Mouse (Mus musculus): ENCODE measurements around the gene Saxo1. TPM values are rescaled to one million over a fixed set of nuclear protein-coding genes. Genes with fewer than 3 reads are reported as not detected.

Saxo1 gene
- polyA plus RNA-seq, 2 experiments from 2014 or later = not detected

DNA sequence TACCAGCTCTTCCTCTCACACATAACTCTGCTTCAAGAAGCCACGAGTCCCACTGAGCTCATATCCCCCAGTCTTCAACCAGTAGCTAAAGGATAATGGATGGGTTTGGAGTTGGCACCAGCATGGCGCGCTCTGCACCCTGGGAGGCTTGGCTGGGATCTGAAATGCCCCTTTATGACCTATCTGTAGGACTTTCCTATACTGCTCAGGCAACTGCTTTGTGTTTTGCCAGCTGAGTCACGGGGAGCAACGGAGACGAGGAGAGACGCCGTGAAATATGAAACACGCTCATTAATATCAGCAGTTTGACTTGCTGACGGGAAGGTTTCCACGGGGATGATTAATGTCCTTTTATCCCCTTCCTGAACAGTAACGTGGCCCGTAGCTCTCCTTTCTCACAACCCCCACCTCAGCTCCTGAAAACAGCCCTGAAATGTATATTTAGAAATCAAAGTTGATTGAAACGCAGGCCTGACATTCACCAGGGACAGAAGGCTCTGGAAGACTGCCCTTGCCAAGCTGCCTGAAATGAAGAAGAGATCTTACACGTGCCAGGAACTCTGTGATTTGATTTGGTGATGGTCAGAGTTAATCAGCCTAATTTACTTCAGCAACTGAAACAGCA is 141.6 kb downstream of the Saxo1 start:
- ATAC-seq = no peak

DNA sequence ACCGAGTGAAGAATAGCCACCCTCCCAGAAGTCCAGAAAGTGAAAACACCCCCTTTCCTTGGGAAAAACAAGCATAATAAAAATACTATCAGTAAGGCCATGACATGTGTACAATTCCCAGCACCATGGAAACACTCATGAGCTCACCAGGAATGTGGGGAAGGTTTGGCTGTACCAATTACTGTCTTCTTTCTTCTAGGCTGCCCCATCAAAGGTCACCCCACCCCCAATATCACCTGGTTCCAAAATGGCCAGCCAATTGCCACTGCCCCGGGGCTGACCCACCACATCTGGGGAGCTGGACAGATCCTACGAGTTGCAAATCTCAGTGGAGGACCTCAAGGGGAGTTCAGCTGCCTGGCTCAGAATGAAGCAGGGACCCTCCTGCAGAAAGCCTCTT is 144.7 kb downstream of the Saxo1 start:
- no peak for ATAC-seq

DNA sequence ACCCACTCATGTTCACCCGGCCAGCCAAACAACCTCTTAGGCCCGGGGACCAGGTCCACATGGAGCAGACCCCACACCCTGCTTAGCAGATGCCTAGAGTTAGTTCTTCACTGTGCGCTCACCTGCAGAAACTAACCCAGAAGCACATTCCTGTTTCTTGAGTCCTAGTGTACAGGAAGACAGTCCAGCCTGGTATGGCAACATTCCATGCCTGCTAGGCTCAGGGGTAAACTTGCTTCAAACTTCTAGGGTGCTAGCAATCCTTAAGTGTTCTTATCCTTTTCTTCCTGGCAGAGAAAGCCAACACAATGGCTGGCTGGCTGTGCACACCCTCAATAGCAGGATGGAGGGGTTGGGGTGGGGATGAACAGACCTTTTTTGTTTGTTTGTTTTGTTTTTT is 147.2 kb downstream of the Saxo1 start:
- ATAC-seq = no peak

DNA sequence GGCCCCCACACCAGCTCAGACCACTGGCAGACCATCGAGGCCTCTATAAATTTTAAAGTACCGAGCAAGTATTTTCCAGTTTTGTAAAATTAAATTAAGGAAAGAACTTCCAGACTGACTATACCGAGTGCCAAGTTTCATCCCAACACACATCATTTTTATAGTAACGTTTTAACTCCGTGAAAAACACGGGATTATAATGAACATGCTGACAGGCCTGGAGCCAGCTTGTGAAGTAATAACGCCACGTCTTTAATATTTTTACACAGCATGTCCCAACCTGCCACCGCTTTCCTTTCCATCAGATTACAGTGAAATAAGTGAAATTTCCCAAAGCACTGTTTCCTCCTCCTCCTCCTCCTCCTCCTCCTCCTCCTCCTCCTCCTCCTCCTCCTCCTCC is 149.7 kb downstream of the Saxo1 start:
- no peak for ATAC-seq

- no peak for ATAC-seq
Observed at GRCm38 (mm10) chr4:86407200-86407527, 151.0 kb downstream of the Saxo1 start.

DNA sequence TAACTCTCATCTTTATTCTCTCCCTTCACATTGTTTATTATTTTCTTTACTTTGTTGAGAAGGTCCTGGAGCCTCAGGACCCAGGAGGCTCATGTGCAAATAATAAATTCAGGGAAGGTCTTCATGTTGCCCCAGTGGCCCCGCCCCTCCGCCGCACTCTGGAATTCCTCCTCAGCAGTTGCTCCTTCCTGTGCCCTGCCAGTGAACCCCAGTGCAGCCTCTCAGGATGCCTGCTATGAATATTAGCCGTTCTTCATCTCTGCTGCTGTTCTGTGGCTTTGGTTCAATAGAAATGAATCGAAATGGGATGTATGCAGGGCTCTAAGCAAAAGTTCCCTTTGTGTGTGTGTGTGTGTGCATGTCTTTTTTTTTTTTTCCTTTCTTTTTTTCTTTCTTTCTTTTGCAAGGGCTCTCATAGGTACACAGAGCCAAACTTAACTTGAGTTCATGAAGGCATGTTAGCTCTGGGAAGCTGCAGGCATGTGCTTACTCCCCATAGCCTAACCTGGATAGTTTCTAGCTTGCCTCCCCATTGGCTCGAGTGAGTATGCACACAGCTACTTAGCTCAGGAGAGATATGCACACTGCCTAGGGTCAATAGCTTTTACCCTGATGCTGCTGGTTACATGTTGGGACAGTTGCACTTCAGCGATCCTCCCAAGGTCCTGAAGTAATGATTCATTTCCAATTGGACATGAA is 151.5 kb downstream of the Saxo1 start:
- ATAC-seq = no peak

GRCm38 (mm10) chr4:86401116-86401515 is 157.0 kb downstream of the Saxo1 start:
- ATAC-seq = no peak

DNA sequence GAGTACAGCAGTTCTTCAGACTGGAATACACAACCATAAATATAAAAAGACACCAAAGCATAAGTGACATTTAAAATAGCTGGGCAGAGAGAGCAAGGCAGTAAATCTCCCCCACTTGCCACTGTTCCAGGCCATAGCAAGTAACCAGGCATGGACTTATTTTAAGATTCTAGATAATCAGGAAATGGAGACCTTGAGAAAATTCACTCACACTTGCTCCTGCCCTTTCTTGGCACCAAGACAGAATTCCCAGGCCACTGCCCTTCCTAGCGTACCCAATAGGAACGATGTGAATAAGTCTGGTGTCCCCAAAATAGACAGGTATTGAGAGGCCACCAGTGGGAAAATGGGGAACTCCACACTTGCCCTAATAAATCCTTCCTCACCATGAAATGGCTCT is 160.7 kb downstream of the Saxo1 start:
- ATAC-seq = no peak

GRCm38 (mm10) chr4:86396672-86397288 is 161.3 kb downstream of the Saxo1 start:
- no peak for ATAC-seq

GRCm38 (mm10) chr4:86395636-86396035 is 162.5 kb downstream of the Saxo1 start:
- no peak for ATAC-seq

Other genes starting within 250 kb of the Saxo1 start
- gene Rraga, start 17.3 kb upstream of the Saxo1 start, polyA plus RNA-seq (2017; shearing (Covaris generic)) = 10 to 100 TPM; 32.0 to 36.9 TPM
- gene Haus6, start 53.7 kb upstream of the Saxo1 start, polyA plus RNA-seq (2017; shearing (Covaris generic)) = 10 to 100 TPM; 13.0 to 19.2 TPM
- 10 to 100 TPM; 29.0 to 29.7 TPM for gene Plin2, start 111.7 kb upstream of the Saxo1 start, polyA plus RNA-seq (2017; shearing (Covaris generic))
- gene Dennd4c, start 190.2 kb upstream of the Saxo1 start, polyA plus RNA-seq (2017; shearing (Covaris generic)) = 1 to 10 TPM; 5.3 to 6.0 TPM

Data from CD4-positive, CD25-positive, alpha-beta regulatory T cell, adult 4 months (primary cell).